Mouse (Mus musculus) forebrain, embryonic 14.5 days (tissue): ENCODE results near the gene Cd151. TPM values are rescaled to one million over a fixed set of nuclear protein-coding genes. Genes with fewer than 3 reads are reported as not detected.

ENCODE experiments used
- ATAC-seq: fragments of 200-750 bp; cut with Nextera tagmentation; 2 replicates; pipeline ENCODE4 v1.8.0; 2017; ENCODE audit warnings: mild to moderate bottlenecking, moderate library complexity
- DNase-seq: peaks from one replicate; pipeline ENCODE4 v3.0.0-alpha.2; 2015; ENCODE audit warnings: low spot score
- H3K27ac ChIP-seq: fragments of 300-500 bp; sonication (generic); 2 replicates; pipeline ENCODE4 v1.5.1; 2014; ENCODE audit warnings: low read depth, mild to moderate bottlenecking, control low read depth, low read length, moderate library complexity
- H3K27me3 ChIP-seq: fragments of 300-500 bp; sonication (generic); replicated peaks from 2 replicates; pipeline ENCODE4 v1.6.1; 2014; ENCODE audit warnings: low read length, control low read depth, mixed read lengths; ENCODE audit not compliant: control insufficient read depth, insufficient read depth
- H3K36me3 ChIP-seq: fragments of 300-500 bp; sonication (generic); 2 replicates; pipeline ENCODE4 v1.6.1; 2014; ENCODE audit warnings: low read length, control low read depth; ENCODE audit not compliant: control insufficient read depth, insufficient read depth
- H3K4me1 ChIP-seq: fragments of 300-500 bp; sonication (generic); 2 replicates; pipeline ENCODE4 v1.6.1; 2014; ENCODE audit warnings: antibody characterized with exemption, low read length, control low read depth; ENCODE audit not compliant: control insufficient read depth, insufficient read depth
- H3K4me2 ChIP-seq: fragments of 300-500 bp; sonication (generic); 2 replicates; pipeline ENCODE4 v1.6.1; 2014; ENCODE audit warnings: mild to moderate bottlenecking, control low read depth, low read length
- H3K4me3 ChIP-seq: fragments of 300-500 bp; sonication (generic); 2 replicates; pipeline ENCODE4 v1.5.1; 2014; ENCODE audit warnings: low read depth, low read length, control low read depth
- H3K9ac ChIP-seq: fragments of 300-500 bp; sonication (generic); 2 replicates; pipeline ENCODE4 v1.6.1; 2014; ENCODE audit warnings: mild to moderate bottlenecking, low read length, control low read depth, moderate library complexity
- H3K9me3 ChIP-seq: fragments of 300-500 bp; sonication (generic); replicated peaks from 2 replicates; pipeline ENCODE4 v1.6.1; 2016; ENCODE audit warnings: low read length, control low read depth, mixed read lengths; ENCODE audit not compliant: control insufficient read depth
- WGBS: fragments of 180-500 bp; shearing (Covaris S2); extraction: QIAGEN DNeasy Blood & Tissue Kit; methylation state at CpG from one replicate; pipeline ENCODE4 v1.1.7; 2014; 5-methylcytosine and 5-hydroxymethylcytosine counted together
- polyA plus RNA-seq: library from polyadenylated mRNA; unstranded; fragments of >200 nt; fragmentation: Nextera tagmentation; extraction: Ambion mirVana; gene quantifications from 2 replicates; pipeline ENCODE4 v1.2.1, GENCODE M21; 2014

Gene Cd151
- polyA plus RNA-seq: 56.8 and 60.4 TPM in 2 replicates

DNA sequence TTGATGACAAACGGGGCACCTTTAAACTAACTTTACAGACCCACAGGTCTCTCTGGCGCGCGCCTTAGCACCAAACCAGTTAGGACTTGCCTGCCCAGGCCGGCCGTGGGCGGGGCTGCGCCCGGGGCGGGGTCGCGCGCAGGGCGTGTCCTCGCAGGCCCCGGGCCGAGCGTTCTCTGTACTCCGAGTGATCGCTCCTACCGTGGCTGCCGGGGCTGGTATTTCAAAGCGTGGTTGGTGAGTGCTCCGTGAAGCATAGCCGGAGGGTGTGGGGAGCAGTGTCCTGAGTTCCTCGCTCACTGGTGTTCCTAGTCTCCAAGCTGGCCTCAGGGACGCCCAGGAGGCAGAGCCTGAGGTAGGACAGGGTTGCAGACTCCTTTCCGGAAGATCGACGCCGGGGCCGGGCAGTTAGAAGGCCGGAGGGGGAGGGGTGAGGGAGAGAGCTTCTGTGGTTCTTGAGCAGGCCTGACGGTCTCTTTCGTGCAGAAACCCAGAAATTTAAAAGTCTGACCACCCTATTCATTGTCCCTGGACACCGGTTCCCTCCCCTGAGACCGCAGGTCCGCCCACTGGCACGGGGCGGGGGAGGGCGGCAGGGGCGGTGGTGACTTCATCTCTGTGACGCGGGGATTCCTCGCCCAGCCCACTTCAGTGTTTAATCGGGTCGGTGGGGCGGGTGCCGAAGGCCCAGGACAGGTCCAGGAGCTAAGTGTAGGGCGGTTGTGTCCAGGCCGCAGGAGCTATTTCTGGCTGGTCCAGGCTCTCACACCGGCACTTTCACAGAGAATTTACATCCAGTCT, at the start of gene Cd151:
Gene Cd151, plus strand, starts transcription at position 163 of the 801 bp plus-strand sequence.
- Histone ChIP-seq H3K4me2 (peak within 1 kb of the TSS; percentile 75), H3K27me3 (peaks cover 42% of the 10 kb centered on the region), H3K4me1 (peaks cover 17% of the 10 kb centered on the region), H3K36me3 (peaks cover 25% of the 10 kb centered on the region), H3K4me3 (peak within 1 kb of the TSS; percentile 57), H3K9ac (peak within 1 kb of the TSS; percentile 75), H3K9me3 (no peaks in the 10 kb centered on the region), H3K27ac (peak within 1 kb of the TSS; percentile 85)
- WGBS: under 1% methylated on average over 52 of the region's 52 CpGs
- ATAC-seq (peak; percentile 68), DNase-seq (peak; percentile 75)

DNA sequence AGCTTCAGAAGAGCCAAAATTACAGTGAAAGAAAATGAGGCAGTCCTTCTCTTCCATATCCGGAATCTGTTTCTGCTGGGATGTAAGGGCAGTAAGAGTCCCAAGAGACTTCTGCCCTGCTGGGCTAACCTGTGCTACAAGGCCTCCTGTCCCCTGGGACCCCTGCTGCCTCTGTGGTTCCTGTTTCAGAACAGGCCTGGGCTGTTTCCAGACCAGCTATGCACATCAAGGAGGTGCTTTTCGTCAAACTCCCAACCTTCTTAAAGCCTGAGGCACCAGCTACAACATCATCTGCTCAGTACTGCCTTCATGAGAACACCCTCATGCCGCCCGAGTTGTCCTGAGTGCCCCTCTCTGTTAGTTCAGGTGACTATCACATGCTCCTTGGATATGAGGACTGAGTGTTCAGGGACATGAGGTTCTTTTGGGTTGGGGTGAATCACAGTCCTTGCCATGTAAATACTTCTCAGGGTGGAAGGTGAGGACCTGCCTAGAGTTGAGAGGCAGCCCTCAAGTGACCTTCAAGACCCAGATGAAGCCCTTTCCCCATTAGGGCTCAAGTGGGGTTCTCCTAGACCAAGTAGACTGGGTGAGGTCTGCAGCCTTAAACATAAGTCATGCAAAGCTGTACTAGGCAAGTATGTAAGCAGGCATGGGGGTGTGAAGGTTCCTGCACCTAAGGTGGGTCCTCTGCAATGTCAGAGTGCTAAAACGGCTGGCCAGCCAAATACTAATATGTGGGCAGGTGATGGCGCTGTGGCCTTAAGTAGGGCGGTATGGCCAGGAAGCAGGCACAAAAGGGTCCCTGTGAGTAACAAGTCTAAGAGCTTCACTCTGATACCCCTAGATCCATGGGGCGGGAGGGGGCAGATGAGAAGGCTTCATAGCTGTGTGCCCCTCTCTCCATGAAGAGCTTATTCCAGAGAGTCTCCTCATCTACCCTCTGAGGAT, 49.2 kb upstream of the Cd151 start:
- no peaks in the 10 kb centered on the region for H3K36me3 ChIP-seq
- peaks cover 5% of the 10 kb centered on the region; the same call in 1 of the 2 replicates for H3K4me1 ChIP-seq
- no peak overlapping the region for H3K4me2 ChIP-seq
- no peak overlapping the region for H3K4me3 ChIP-seq
- DNase-seq (no peak), ATAC-seq (no peak)
- no peak overlapping the region for H3K27ac ChIP-seq
- no peak overlapping the region for H3K9ac ChIP-seq
- H3K27me3 ChIP-seq: no peaks in the 10 kb centered on the region
- 75% methylated on average over 8 of the region's 8 CpGs for WGBS
- no peaks in the 10 kb centered on the region for H3K9me3 ChIP-seq

DNA sequence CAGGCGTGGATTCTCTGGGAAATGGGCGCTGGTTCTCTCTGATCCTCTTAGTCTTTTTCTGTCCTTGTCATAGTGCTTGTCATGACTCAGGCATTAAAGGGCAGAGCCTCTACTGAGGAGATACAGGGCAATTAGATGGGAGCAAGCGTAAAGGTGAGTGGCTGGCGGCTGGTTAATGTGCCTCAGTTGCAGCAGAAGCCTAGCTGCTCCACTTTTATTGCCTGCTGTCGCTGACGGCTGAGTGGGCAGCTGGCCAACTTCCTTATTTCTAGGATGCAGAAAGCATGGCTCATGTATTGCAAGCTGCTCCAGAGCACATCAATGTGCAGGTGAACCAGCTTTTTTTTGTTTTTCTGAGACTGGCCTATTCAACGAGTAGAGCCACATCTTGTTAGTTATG, 48.2 kb upstream of the Cd151 start:
- H3K27ac ChIP-seq: no peak overlapping the region
- 0 out of 2 replicates have a peak overlapping the region, but pooled peaks have one; percentile 29 for H3K9ac ChIP-seq
- H3K9me3 ChIP-seq: no peaks in the 10 kb centered on the region
- DNase-seq (peak; percentile 60), ATAC-seq (no peak)
- H3K27me3 ChIP-seq: no peaks in the 10 kb centered on the region
- WGBS: 65% methylated on average over 7 of the region's 7 CpGs
- H3K4me1 ChIP-seq: 0 out of 2 replicates have a peak, but pooled peaks cover 3% of the 10 kb centered on the region
- no peak overlapping the region for H3K4me2 ChIP-seq
- no peaks in the 10 kb centered on the region for H3K36me3 ChIP-seq
- H3K4me3 ChIP-seq: no peak overlapping the region

DNA sequence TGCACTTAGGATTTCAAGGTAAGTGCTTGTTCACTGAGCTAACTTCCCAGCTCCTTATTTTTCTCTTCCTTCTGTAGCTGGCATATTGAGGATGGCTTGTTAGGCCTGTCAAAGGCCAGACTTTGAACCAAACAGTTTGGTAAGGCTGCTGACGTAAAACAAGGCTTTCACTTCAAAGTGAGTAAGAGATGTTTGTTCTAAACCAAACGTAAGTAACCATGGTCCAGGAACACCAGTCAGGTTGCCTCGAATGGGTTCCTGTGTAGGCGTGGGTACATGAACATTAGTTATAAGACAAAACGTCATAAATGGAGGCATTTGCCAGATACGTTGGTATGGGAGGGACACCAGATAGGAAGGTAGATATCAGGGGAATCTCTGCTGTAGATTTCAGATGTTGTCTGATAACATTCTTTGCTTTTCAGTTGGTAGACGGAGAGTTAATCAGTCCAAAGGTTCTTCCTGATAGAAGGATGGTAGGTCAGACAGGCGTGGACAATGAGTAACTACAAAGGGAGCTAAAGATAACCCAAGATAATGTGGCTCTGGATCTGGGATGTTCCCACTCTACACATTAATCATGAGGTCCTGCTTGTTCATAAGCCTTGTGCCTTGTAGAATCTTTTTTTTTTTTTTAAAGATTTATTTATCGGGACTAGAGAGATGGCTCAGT, 47.0 kb upstream of the Cd151 start:
- H3K27ac ChIP-seq: no peak overlapping the region
- H3K36me3 ChIP-seq: no peaks in the 10 kb centered on the region
- no peak overlapping the region for H3K4me3 ChIP-seq
- H3K27me3 ChIP-seq: no peaks in the 10 kb centered on the region
- H3K4me1 ChIP-seq: no peaks in the 10 kb centered on the region
- 87% methylated on average over 9 of the region's 9 CpGs for WGBS
- H3K4me2 ChIP-seq: no peak overlapping the region
- ATAC-seq (no peak), DNase-seq (no peak)
- no peak overlapping the region for H3K9ac ChIP-seq
- no peaks in the 10 kb centered on the region for H3K9me3 ChIP-seq

DNA sequence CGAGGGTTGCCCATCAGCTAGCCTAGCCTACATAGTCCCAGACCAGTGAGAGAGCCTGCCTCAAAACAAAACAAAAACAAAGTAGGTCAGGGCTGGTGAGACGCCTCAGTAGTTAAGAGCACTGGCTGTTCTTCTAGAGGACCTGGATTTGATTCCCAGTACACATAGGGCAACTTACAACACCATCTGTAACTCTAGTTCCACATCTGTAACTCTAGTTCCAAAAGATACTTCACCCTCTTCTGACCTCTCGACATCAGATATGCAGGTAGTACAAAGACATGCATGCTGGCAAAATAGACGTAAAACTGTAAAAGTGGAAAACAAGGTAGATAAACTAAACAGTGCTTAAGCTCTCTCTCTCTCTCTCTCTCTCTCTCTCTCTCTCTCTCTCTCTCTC, 43.4 kb upstream of the Cd151 start:
- WGBS: 77% methylated on average over 4 of the region's 4 CpGs
- ATAC-seq: no peak

DNA sequence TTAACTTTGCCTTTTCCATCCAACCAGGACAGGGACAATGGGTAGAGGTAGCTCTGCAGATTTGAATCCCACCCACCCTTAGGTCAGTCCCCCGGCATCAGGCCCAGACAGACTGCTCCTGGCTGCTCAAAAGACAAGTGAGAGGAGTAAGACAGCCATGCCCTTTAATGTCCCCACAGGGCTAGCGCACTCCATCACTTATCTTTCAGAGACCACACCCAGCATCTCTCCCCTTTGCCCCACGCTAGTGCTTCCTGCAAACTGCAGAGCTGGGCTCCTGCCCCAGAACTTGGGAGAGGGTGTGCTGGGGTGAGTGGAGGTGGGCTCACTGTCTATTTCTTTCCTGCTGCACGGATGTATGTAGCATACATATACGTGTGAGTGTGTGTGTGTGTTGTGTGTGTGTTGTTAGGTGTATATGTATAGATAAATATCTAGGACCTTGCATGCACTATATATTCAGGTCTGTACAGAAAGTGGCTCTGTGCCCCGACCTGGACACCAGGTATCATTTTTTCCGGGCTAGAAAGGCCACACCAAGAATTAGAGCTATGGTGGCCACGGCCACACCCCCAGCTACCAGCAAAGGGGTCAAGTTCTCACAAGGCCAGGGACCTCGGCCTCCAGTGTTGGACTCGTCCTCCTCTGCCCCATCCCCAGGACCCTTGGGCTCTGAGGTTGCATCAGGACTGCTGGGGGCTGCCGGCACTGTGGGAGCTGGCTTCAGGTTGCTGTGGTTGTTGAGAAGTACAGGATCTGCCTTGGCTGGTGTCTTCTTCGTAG, 40.1 kb upstream of the Cd151 start:
- WGBS: 87% methylated on average over 12 of the region's 12 CpGs
- no peak overlapping the region for H3K27ac ChIP-seq
- DNase-seq: no peak
- no peak overlapping the region for H3K4me2 ChIP-seq
- no peak overlapping the region for H3K4me3 ChIP-seq
- H3K27me3 ChIP-seq: no peaks in the 10 kb centered on the region
- H3K4me1 ChIP-seq: peaks cover 5% of the 10 kb centered on the region
- no peak for ATAC-seq
- H3K9me3 ChIP-seq: no peaks in the 10 kb centered on the region
- no peak overlapping the region for H3K9ac ChIP-seq
- peaks cover 34% of the 10 kb centered on the region for H3K36me3 ChIP-seq

More for the DNA sequence above, 43.4 kb upstream of the Cd151 start:
- Histone ChIP-seq H3K4me2 (no peak overlapping the region), H3K27me3 (no peaks in the 10 kb centered on the region), H3K36me3 (peaks cover 13% of the 10 kb centered on the region; the same call in 1 of the 2 replicates), H3K4me3 (no peak overlapping the region), H3K27ac (no peak overlapping the region), H3K4me1 (peaks cover 4% of the 10 kb centered on the region), H3K9ac (no peak overlapping the region), H3K9me3 (no peaks in the 10 kb centered on the region)
- no peak for DNase-seq

DNA sequence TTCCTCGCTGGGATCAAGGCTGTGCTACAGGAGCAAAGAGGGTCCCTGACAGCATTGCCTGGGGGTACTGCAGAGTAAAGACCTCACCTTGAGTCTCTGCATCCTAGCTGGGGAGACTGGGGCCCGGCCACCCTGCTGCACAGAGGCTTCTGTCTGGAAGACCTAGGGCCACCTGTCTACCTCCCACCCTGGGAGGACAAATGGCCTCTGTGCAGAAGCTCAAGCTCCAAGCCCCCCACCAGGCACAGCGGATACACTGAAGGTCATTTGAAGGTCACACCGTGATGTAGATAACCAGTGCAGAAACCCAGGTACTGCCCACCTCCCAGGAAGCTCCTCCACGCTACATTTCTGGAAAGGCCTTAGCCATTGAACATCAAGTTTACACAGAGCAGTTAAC, 38.5 kb upstream of the Cd151 start:
- Histone ChIP-seq H3K4me3 (peak overlapping the region; percentile 48), H3K36me3 (peaks cover 48% of the 10 kb centered on the region), H3K4me1 (peaks cover 8% of the 10 kb centered on the region), H3K9ac (peak overlapping the region; percentile 79), H3K27me3 (no peaks in the 10 kb centered on the region), H3K9me3 (no peaks in the 10 kb centered on the region), H3K4me2 (peak overlapping the region; percentile 85), H3K27ac (peak overlapping the region; percentile 55; the same call in 1 of the 2 replicates)
- no peak for DNase-seq
- 61% methylated on average over 5 of the region's 5 CpGs for WGBS
- ATAC-seq: no peak

DNA sequence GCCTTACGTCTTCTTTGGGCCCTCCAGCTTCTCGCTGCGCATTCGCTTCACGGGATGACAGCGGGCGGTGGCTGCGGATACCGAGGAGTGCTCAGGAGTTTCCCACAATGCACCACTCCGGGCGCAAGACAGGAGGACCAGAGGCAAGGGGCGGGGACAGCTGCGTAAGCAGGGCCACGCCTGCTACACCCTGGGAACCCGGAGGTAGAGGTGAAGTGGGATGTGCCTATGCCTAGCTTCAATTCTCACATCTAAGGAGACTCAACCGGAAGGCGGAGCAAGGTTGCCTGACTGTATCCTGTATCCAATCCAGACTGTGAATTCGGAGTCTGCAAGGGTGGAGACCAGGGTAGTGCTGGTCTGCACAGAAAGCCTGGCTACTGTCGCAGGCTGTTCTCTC, 37.9 kb upstream of the Cd151 start, which contains the start of gene Cend1:
Gene Cend1, minus strand, starts transcription at position 182 of the 400 bp plus-strand sequence.
- H3K27ac ChIP-seq: peak within 1 kb of the TSS; percentile 55; the same call in 1 of the 2 replicates
- peak within 1 kb of the TSS; percentile 48 for H3K4me3 ChIP-seq
- ATAC-seq (peak; percentile 87), DNase-seq (peak; percentile 91)
- peak within 1 kb of the TSS; percentile 79 for H3K9ac ChIP-seq
- H3K9me3 ChIP-seq: no peaks in the 10 kb centered on the region
- H3K27me3 ChIP-seq: no peaks in the 10 kb centered on the region
- H3K4me2 ChIP-seq: peak within 1 kb of the TSS; percentile 85
- WGBS: 1% methylated on average over 19 of the region's 19 CpGs
- peaks cover 13% of the 10 kb centered on the region for H3K4me1 ChIP-seq
- H3K36me3 ChIP-seq: peaks cover 48% of the 10 kb centered on the region
